Mouse (Mus musculus) C2C12 (cell line): Measurements from ENCODE around the gene Rnf223. TPM values are rescaled to one million over a fixed set of nuclear protein-coding genes. Genes with fewer than 3 reads are reported as not detected.

ENCODE experiments used
- H3K27me3 ChIP-seq: one replicate; pipeline ENCODE4 v1.6.1; 2011; ENCODE audit not compliant: control insufficient read depth, insufficient read depth, insufficient read length
- H3K36me3 ChIP-seq: one replicate; pipeline ENCODE4 v1.6.1; 2011; ENCODE audit not compliant: control insufficient read depth, insufficient read depth
- H3K4me3 ChIP-seq: one replicate; pipeline ENCODE4 v1.5.1; 2011; ENCODE audit warnings: mild to moderate bottlenecking, control low read depth; ENCODE audit not compliant: poor library complexity, insufficient read depth, severe bottlenecking
- H3K79me2 ChIP-seq: one replicate; pipeline ENCODE4 v1.6.1; 2011; ENCODE audit not compliant: control insufficient read depth, insufficient read depth
- H3K79me3 ChIP-seq: one replicate; pipeline ENCODE4 v1.6.1; 2011; ENCODE audit warnings: low read depth, control low read depth
- H3ac ChIP-seq: one replicate; pipeline ENCODE3; 2011; ENCODE audit warnings: low read depth; ENCODE audit not compliant: control insufficient read depth, insufficient read length
- CEBPB ChIP-seq: IDR thresholded peaks from one replicate; pipeline ENCODE4 v1.6.1; 2011; ENCODE audit warnings: low read depth, mild to moderate bottlenecking, control low read depth, moderate library complexity
- CTCF ChIP-seq: IDR thresholded peaks from one replicate; pipeline ENCODE4 v1.5.1; 2011; ENCODE audit not compliant: control insufficient read depth, insufficient read depth, insufficient read length
- FOSL1 ChIP-seq: IDR thresholded peaks from one replicate; pipeline ENCODE4 v1.8.0; 2011; ENCODE audit warnings: mild to moderate bottlenecking, low read length; ENCODE audit not compliant: poor library complexity, insufficient read depth, severe bottlenecking
- MAX ChIP-seq: IDR thresholded peaks from one replicate; pipeline ENCODE4 v1.6.1; 2011; ENCODE audit warnings: mild to moderate bottlenecking, control low read depth
- MYOD1 ChIP-seq: IDR thresholded peaks from one replicate; pipeline ENCODE4 v1.6.1; 2011; ENCODE audit warnings: low read depth; ENCODE audit not compliant: control insufficient read depth, insufficient read length
- MYOG ChIP-seq: IDR thresholded peaks from one replicate; pipeline ENCODE4 v1.6.1; 2011; ENCODE audit not compliant: control insufficient read depth, insufficient read length; ENCODE audit errors: extremely low read depth
- USF1 ChIP-seq: IDR thresholded peaks from one replicate; pipeline ENCODE4 v1.6.1; 2011; ENCODE audit warnings: low read depth, mild to moderate bottlenecking, control low read depth, moderate library complexity
- polyA plus RNA-seq: library from polyadenylated mRNA; unstranded; fragments of >200 nt; fragmentation: generic; extraction: Trizol; gene quantifications from one replicate; pipeline ENCODE4 v1.2.1, GENCODE M21; 2012; ENCODE audit warnings: missing spikeins

Gene Rnf223
- polyA plus RNA-seq, 1 experiment, result 0.40 TPM

DNA sequence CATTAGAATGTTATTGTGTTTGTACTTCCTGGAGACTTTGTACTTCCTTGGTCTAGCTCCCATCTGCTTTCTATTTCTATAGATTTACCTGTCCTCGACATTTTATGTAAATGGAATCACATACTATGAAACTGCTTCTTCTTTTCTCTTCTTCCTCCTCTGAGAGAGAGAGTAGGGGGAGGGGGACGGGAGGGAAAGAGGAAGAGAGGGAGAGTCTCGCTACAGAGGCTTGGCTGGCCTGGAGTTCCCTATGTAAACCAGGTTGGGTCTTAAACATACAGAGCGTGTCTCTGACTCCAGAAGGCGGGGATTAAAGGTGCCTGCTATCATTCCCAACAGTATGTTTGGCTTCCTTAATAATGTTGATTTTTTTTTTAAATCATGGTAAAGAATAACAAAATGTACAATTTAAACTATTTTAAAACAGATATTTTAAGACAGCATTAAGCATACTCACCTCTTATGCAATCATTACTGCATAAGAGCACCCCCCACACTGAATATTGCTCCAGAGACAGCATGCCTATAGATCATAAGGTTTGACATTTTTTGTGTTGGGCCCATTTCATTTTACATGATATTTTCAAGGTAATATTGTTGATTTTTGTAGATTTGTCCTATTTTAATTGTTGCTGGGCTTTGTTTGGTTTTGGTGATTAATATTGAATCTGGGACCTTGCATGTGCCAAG is 42.8 kb upstream of the Rnf223 start:
- H3K79me2 ChIP-seq, result no peaks in the 10 kb centered on the region
- H3ac ChIP-seq, result no peak overlapping the region
- no peaks in the 10 kb centered on the region for H3K79me3 ChIP-seq
- H3K4me3 ChIP-seq, result no peak overlapping the region
- TF ChIP-seq MYOG (no peak), MYOD1 (no peak), MAX (no peak), FOSL1 (no peak), USF1 (no peak), CEBPB (no peak), CTCF (no peak)
- H3K36me3 ChIP-seq, result no peaks in the 10 kb centered on the region
- peaks cover 11% of the 10 kb centered on the region for H3K27me3 ChIP-seq

GRCm38 (mm10) chr4:156091236-156091635 is 39.1 kb upstream of the Rnf223 start:
- TF ChIP-seq CEBPB (no peak), MAX (no peak), USF1 (no peak), MYOG (no peak), FOSL1 (no peak), MYOD1 (no peak), CTCF (no peak)
- Histone ChIP-seq H3K79me3 (no peaks in the 10 kb centered on the region), H3K36me3 (no peaks in the 10 kb centered on the region), H3K27me3 (peaks cover 9% of the 10 kb centered on the region), H3K4me3 (no peak overlapping the region), H3K79me2 (no peaks in the 10 kb centered on the region), H3ac (no peak overlapping the region)

DNA sequence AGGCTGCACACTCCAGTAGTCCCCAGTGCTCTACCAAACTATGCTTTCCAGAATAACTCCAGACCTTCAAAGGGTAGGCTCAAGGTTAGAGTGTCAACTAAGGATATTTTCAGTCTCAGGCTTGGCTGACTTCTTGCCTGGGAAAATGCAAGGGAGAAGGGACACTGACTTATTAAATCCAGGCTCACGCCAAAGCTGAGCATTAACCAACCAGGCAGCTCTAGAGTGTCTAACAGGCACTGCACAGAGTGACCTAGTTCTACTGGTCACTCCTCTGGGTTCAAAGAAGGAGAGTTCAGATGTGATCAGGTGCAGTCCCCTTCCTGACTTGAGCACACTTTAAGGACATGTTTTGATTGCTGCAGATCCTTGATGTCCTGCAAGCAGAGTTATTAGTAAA is 37.5 kb upstream of the Rnf223 start:
- no peaks in the 10 kb centered on the region for H3K36me3 ChIP-seq
- no peak overlapping the region for H3K4me3 ChIP-seq
- no peaks in the 10 kb centered on the region for H3K79me2 ChIP-seq
- no peak for TF ChIP-seq CEBPB
- no peak for TF ChIP-seq MYOD1
- TF ChIP-seq MAX, result no peak
- no peak for TF ChIP-seq FOSL1
- TF ChIP-seq MYOG, result no peak
- no peak for TF ChIP-seq CTCF
- TF ChIP-seq USF1, result no peak
- H3ac ChIP-seq, result no peak overlapping the region
- peaks cover 19% of the 10 kb centered on the region for H3K27me3 ChIP-seq
- no peaks in the 10 kb centered on the region for H3K79me3 ChIP-seq

DNA sequence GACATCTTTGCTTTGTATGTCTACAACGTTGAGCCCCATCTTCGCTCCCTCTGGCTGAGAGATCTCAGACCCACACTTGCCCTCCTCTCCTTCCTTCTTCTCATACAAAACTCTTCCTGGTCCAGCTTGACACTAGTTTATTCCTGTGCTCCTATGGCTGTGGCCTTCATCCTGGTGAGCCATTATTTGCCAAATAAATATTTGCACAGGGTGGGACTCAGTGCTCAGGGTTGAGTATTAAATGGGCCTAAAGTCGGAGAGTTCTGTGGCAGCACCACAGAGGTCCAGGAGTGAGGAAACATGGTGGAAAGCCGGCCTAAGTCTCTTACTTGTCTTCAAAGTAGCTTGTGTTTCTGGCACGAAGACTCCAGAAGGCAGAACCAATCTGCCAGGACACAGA is 36.6 kb upstream of the Rnf223 start:
- H3K79me2 ChIP-seq, result no peaks in the 10 kb centered on the region
- H3K27me3 ChIP-seq, result peaks cover 29% of the 10 kb centered on the region
- no peaks in the 10 kb centered on the region for H3K36me3 ChIP-seq
- no peak overlapping the region for H3ac ChIP-seq
- no peak for TF ChIP-seq CTCF
- TF ChIP-seq USF1, result no peak
- no peak for TF ChIP-seq CEBPB
- no peak for TF ChIP-seq MYOD1
- no peak for TF ChIP-seq MAX
- no peak for TF ChIP-seq FOSL1
- TF ChIP-seq MYOG, result no peak
- H3K79me3 ChIP-seq, result no peaks in the 10 kb centered on the region
- no peak overlapping the region for H3K4me3 ChIP-seq

DNA sequence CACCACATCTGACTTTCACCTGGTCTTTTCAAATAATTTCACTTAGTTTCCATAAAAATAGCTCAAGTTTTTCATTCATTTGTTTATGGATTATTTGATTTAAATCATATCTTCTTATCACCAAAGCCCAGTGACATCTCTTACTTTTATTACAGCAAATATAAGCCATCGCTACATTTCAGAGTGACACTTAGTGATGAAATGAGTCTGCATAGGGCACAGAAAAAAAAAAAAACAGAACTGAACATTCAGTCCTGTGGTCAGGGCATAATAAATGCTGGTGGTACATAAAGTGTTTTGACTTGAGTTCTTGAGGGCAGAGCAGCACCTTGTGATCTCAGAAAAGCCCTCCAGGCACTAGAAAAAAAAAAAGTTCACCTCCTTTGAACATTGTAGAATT is 34.1 kb upstream of the Rnf223 start:
- H3K79me2 ChIP-seq, result no peaks in the 10 kb centered on the region
- no peaks in the 10 kb centered on the region for H3K79me3 ChIP-seq
- TF ChIP-seq USF1 (no peak), CTCF (no peak), FOSL1 (no peak), CEBPB (no peak), MYOD1 (no peak), MAX (no peak), MYOG (no peak)
- no peak overlapping the region for H3K4me3 ChIP-seq
- H3K36me3 ChIP-seq, result no peaks in the 10 kb centered on the region
- H3ac ChIP-seq, result no peak overlapping the region
- H3K27me3 ChIP-seq, result peaks cover 29% of the 10 kb centered on the region
